Mouse (Mus musculus) midbrain, embryonic 16.5 days (tissue): ENCODE measurements around the gene Cramp1l. TPM values are rescaled to one million over a fixed set of nuclear protein-coding genes. Genes with fewer than 3 reads are reported as not detected.

Experiments
- ATAC-seq: fragments of 200-750 bp; cut with Nextera tagmentation; 2 replicates; pipeline ENCODE4 v1.8.0; 2017; ENCODE audit warnings: moderate TSS enrichment
- H3K27ac ChIP-seq: fragments of 300-500 bp; sonication (generic); 2 replicates; pipeline ENCODE4 v1.5.1; 2014; ENCODE audit warnings: mild to moderate bottlenecking, low read length, mixed read lengths
- H3K27me3 ChIP-seq: fragments of 300-500 bp; sonication (generic); 2 replicates; pipeline ENCODE4 v1.6.1; 2014; ENCODE audit warnings: low read depth, low read length, mixed read lengths; ENCODE audit not compliant: control insufficient read depth, insufficient read depth
- H3K36me3 ChIP-seq: fragments of 300-500 bp; sonication (generic); 2 replicates; pipeline ENCODE4 v1.6.1; 2014; ENCODE audit warnings: mild to moderate bottlenecking, low read length, moderate library complexity, mixed read lengths; ENCODE audit not compliant: control insufficient read depth, insufficient read depth
- H3K4me1 ChIP-seq: fragments of 300-500 bp; sonication (generic); 2 replicates; pipeline ENCODE4 v1.6.1; 2014; ENCODE audit warnings: mild to moderate bottlenecking, low read length, mixed read lengths; ENCODE audit not compliant: control insufficient read depth, insufficient read depth
- H3K4me2 ChIP-seq: fragments of 300-500 bp; sonication (generic); 2 replicates; pipeline ENCODE4 v1.6.1; 2014; ENCODE audit warnings: mild to moderate bottlenecking, low read length, mixed read lengths
- H3K4me3 ChIP-seq: fragments of 300-500 bp; sonication (generic); 2 replicates; pipeline ENCODE4 v1.5.1; 2014; ENCODE audit warnings: low read depth, mild to moderate bottlenecking, low read length, moderate library complexity, mixed read lengths
- H3K9ac ChIP-seq: fragments of 300-500 bp; sonication (generic); 2 replicates; pipeline ENCODE4 v1.6.1; 2014; ENCODE audit warnings: low read depth, low read length, mixed read lengths
- H3K9me3 ChIP-seq: fragments of 300-500 bp; sonication (generic); replicated peaks from 2 replicates; pipeline ENCODE4 v1.6.1; 2014; ENCODE audit warnings: mild to moderate bottlenecking, low read length, mixed read lengths; ENCODE audit not compliant: control insufficient read depth, poor library complexity, severe bottlenecking
- WGBS: fragments of 180-500 bp; shearing (Covaris S2); extraction: QIAGEN DNeasy Blood & Tissue Kit; methylation state at CpG from one replicate; pipeline ENCODE4 v1.1.7; 2014; 5-methylcytosine and 5-hydroxymethylcytosine counted together
- polyA plus RNA-seq: library from polyadenylated mRNA; unstranded; fragments of >200 nt; fragmentation: Nextera tagmentation; extraction: Ambion mirVana; gene quantifications from 2 replicates; pipeline ENCODE4 v1.2.1, GENCODE M21; 2015

Cramp1l gene
- 4.6 and 5.3 TPM in 2 replicates for polyA plus RNA-seq

DNA sequence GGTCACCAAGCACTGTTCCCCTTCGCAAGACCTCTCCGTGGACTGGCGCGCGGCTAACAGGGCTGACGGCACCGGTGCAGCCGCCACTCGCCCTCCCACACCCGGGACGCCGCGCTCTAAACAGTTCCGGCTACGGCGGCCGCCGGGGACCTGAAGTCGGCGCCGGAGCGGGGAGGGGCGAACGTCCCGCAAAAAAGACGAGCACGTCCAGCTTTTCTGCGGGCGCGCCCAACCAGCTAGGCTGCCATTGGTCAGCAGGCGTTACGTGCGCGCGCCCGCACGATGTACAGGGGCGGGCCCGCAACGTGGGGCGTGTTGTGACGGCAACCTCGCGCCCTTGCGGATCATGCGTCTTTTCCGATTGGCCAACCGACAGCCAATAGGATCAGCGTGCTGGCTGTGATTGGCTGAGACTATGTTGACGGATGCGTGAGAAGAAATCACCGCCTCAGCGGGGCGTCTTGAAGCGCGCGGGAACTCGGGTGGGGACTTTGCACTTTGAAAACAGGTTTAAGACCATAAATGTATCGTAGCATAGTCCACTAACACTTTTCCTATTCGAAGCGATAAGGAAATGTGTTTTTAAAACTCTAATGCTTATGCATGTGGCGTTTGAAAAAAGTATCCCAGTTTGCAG is at the start of gene Cramp1l, which contains the start of gene Ift140:
Gene Cramp1l (minus strand): TSS at position 134 of the 637 bp plus-strand sequence.
Gene Ift140 (plus strand): TSS at position 431 of the 637 bp plus-strand sequence.
- WGBS = under 1% methylated on average over 62 of the region's 62 CpGs
- peaks cover 28% of the 10 kb centered on the region for H3K4me1 ChIP-seq

DNA sequence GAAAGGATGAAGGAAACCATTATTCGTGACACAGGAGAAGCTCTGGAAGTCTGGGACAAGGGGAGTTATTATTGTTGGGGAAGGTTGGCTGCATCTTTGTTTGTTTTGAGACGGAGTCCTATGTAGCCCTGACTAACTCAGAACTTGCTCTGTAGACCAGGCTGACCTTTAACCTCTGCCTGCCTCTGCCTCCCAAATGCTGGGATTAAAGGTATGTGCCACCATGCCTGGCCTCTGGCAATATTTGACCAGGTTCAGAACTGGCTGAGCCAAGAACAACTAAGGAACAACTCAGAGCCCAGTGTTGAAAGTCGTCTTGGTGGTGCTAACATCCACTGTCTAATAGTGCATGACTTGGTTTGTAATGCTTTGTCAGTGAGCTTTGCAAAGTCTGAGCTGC is 49.6 kb upstream of the Cramp1l start:
- 89% methylated on average over 3 of the region's 3 CpGs for WGBS

More for the DNA sequence above, at the start of gene Cramp1l, which contains the start of gene Ift140:
- Histone ChIP-seq H3K27me3 (no peaks in the 10 kb centered on the region), H3K9me3 (no peaks in the 10 kb centered on the region), H3K4me3 (peak within 1 kb of the TSS; percentile 72), H3K4me2 (peak within 1 kb of the TSS; percentile 100), H3K9ac (peak within 1 kb of the TSS; percentile 84), H3K36me3 (peaks cover 11% of the 10 kb centered on the region), H3K27ac (peak within 1 kb of the TSS; percentile 75)
- peak; percentile 99 for ATAC-seq

DNA sequence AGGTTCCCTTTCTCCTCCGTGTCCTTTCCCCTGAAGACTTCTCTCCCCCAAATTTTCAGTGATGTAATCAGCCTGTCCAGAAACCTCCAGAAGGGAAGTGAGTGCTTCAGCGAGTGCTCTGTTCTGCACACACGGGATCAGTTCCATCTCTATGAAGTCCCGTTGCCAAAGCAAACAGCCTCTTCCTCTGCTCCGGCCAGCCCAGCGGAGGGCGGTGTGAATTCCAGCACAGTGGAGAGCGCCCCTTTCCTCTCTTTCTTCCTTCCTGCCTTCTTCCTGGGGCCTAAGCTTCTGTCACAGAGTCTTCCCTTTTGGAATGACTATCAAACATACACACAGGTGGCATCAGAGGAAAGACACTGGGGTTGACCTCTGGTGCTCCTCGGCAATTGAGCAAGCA is 48.8 kb upstream of the Cramp1l start:
- Histone ChIP-seq H3K4me3 (no peak overlapping the region), H3K4me2 (no peak overlapping the region), H3K4me1 (no peaks in the 10 kb centered on the region), H3K36me3 (peaks cover 25% of the 10 kb centered on the region), H3K27ac (no peak overlapping the region), H3K9me3 (no peaks in the 10 kb centered on the region), H3K27me3 (no peaks in the 10 kb centered on the region), H3K9ac (no peak overlapping the region)
- WGBS = 78% methylated on average over 9 of the region's 9 CpGs
- no peak for ATAC-seq

More for the DNA sequence above, 49.6 kb upstream of the Cramp1l start:
- Histone ChIP-seq H3K9ac (no peak overlapping the region), H3K27ac (no peak overlapping the region), H3K4me2 (no peak overlapping the region), H3K27me3 (no peaks in the 10 kb centered on the region), H3K36me3 (peaks cover 23% of the 10 kb centered on the region), H3K4me3 (no peak overlapping the region), H3K4me1 (no peaks in the 10 kb centered on the region), H3K9me3 (no peaks in the 10 kb centered on the region)
- ATAC-seq = no peak

DNA sequence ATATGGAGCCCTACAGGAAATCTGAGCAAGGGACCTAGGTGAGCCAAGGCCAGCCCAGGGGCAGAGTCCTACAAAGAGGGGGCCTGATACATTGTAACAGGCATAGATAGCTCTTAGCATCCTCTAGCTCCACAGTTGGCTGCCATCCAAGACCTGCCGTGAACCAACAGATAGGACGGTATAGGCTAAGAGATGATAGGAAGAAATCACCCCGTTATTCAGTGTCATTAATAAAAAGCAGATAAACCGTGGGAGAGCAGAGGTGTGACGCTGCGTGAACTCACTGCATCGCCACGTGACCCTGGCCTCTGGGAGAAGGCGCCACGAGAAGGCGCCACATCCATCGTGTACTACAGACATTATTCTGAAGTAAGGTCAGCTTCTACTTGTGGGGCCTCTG is 48.3 kb upstream of the Cramp1l start:
- no peak overlapping the region for H3K4me2 ChIP-seq
- no peaks in the 10 kb centered on the region for H3K27me3 ChIP-seq
- no peak overlapping the region for H3K9ac ChIP-seq
- no peak for ATAC-seq
- H3K27ac ChIP-seq = no peak overlapping the region
- H3K9me3 ChIP-seq = no peaks in the 10 kb centered on the region
- H3K36me3 ChIP-seq = peaks cover 25% of the 10 kb centered on the region
- WGBS = 88% methylated on average over 12 of the region's 12 CpGs
- no peak overlapping the region for H3K4me3 ChIP-seq
- no peaks in the 10 kb centered on the region for H3K4me1 ChIP-seq

DNA sequence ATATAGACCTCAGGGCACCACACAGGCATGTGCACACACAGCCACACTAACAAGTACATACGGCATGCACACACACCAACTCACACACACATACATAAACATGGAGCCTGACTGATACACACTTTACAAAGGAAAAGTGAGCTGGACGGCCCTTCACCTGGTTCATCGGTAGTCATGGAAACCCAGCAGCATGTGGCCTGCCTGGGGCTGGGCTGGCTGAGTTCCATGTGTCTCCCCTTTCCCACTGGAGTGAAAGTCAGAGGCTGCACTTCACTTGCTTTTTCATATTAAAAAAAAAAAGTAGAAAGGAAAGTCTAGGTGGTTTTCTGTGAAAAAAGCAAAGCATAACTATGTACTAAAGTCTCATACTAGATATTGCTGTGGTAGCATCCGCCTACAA is 47.7 kb upstream of the Cramp1l start:
- 75% methylated on average over 4 of the region's 4 CpGs for WGBS
- H3K9me3 ChIP-seq = no peaks in the 10 kb centered on the region
- H3K27ac ChIP-seq = no peak overlapping the region
- H3K4me2 ChIP-seq = no peak overlapping the region
- H3K4me3 ChIP-seq = no peak overlapping the region
- peaks cover 25% of the 10 kb centered on the region for H3K36me3 ChIP-seq
- H3K4me1 ChIP-seq = no peaks in the 10 kb centered on the region
- no peak overlapping the region for H3K9ac ChIP-seq
- H3K27me3 ChIP-seq = no peaks in the 10 kb centered on the region
- ATAC-seq = no peak

DNA sequence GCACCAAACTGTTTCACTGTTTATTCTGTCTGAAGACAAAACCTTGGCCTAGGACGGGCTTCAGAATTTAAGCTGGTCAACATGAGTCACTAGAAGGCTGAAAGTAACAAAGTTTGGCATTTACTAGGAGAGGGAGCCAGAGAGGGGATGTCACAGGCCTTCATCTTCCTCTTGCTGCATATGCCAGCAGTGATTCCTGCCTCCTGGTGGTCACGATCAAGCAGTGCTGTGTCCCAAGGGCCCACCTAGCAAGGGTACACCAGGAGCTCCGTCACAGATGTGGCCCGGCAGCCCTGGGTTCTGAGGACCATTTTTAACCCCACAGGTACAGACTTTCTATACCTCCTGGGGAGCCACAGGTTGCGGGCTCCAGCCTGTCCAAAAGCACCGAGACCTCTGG is 41.5 kb upstream of the Cramp1l start:
- no peaks in the 10 kb centered on the region for H3K4me1 ChIP-seq
- WGBS = 91% methylated on average over 6 of the region's 6 CpGs
- ATAC-seq = no peak
- no peak overlapping the region for H3K9ac ChIP-seq
- no peak overlapping the region for H3K4me3 ChIP-seq
- H3K4me2 ChIP-seq = no peak overlapping the region
- peaks cover 25% of the 10 kb centered on the region for H3K36me3 ChIP-seq
- no peak overlapping the region for H3K27ac ChIP-seq
- no peaks in the 10 kb centered on the region for H3K27me3 ChIP-seq
- no peaks in the 10 kb centered on the region for H3K9me3 ChIP-seq

DNA sequence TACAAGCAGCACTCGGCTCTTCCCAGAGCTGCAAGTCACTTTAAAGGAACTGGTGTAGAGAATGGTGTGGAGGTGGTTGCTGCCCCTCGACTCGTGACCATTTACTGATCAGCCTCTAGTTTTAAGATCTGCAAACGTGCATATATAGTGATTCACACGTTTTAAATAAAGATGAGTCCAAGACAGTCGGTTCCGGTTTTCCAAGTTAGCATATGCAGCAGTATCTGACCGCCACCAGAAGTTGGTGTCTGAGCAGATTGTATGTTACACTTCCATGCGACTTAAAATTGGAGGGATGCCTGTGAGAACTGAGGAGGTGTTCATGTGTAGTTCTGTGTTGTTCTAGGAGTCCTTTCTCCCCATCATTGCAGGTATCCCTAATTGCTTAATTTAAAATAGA is 37.7 kb upstream of the Cramp1l start:
- H3K9me3 ChIP-seq = no peaks in the 10 kb centered on the region
- no peak overlapping the region for H3K4me2 ChIP-seq
- no peaks in the 10 kb centered on the region for H3K4me1 ChIP-seq
- no peak overlapping the region for H3K4me3 ChIP-seq
- no peak overlapping the region for H3K9ac ChIP-seq
- peaks cover 18% of the 10 kb centered on the region; the same call in 1 of the 2 replicates for H3K36me3 ChIP-seq
- H3K27ac ChIP-seq = no peak overlapping the region
- no peak for ATAC-seq
- no peaks in the 10 kb centered on the region for H3K27me3 ChIP-seq
- 88% methylated on average over 9 of the region's 9 CpGs for WGBS

DNA sequence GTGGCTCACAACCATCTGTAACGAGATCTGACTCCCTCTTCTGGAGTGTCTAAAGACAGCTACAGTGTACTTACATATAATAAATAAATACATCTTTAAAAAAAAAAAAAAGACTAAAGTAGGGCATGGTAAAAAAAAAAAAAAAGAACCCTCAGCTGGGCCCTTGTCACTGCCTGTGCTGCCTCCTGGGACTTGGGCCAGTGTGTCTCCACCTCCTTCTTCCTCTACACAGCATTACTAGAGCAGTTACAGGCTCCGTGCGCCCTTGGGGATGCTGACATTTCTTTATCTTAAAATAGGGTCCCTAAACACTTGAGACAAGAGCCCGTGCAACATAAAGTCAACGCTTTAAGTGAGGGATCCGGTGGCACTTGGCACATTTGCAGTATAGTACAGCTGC is 31.6 kb upstream of the Cramp1l start:
- no peak overlapping the region for H3K9ac ChIP-seq
- no peak overlapping the region for H3K4me3 ChIP-seq
- 95% methylated on average over 5 of the region's 6 CpGs for WGBS
- no peak overlapping the region for H3K27ac ChIP-seq
- ATAC-seq = no peak
- H3K27me3 ChIP-seq = no peaks in the 10 kb centered on the region
- no peaks in the 10 kb centered on the region for H3K4me1 ChIP-seq
- H3K9me3 ChIP-seq = no peaks in the 10 kb centered on the region
- peaks cover 8% of the 10 kb centered on the region for H3K36me3 ChIP-seq
- H3K4me2 ChIP-seq = no peak overlapping the region

DNA sequence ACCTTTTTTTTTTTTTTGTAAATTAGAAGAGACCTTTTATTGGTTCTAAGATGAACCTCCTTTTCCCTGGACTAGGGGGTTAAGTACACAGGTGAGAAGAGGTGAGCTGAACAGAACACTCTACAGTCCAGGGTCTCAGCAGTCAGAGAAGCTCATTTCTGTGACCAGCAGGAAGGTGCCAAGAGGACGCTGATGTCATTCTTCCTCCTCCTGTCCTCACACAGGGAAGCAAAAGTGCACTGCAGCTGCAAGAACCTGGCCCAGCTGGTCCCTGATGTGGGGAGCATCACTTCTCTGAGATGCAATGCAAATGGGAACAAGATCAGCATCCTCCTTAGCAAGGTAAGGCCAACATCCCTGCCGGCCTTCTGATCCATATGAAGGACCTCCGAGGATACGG is 29.7 kb upstream of the Cramp1l start:
- Histone ChIP-seq H3K36me3 (peaks cover 8% of the 10 kb centered on the region), H3K9me3 (no peaks in the 10 kb centered on the region), H3K4me3 (no peak overlapping the region), H3K4me1 (no peaks in the 10 kb centered on the region), H3K27ac (no peak overlapping the region), H3K9ac (no peak overlapping the region), H3K27me3 (no peaks in the 10 kb centered on the region), H3K4me2 (no peak overlapping the region)
- 86% methylated on average over 4 of the region's 4 CpGs for WGBS
- no peak for ATAC-seq
